Mouse (Mus musculus): ENCODE measurements around the gene Trpv3. TPM values are rescaled to one million over a fixed set of nuclear protein-coding genes. Genes with fewer than 3 reads are reported as not detected.

Trpv3 gene
- not detected in 2 replicates for polyA plus RNA-seq (2012; ENCODE audit: insufficient read depth, insufficient read length, low replicate concordance, missing spikeins)

GRCm38 (mm10) chr11:73267267-73267666 is at the start of gene Trpv3:
TSS of gene Trpv3 (plus strand) at chr11:73267388.
- no peak for TF ChIP-seq POLR2A (IDR thresholded peaks at IDR 0.05; ENCODE audit: insufficient read depth, low read depth, low read length)
- no peak for TF ChIP-seq CTCF (IDR thresholded peaks at IDR 0.05; ENCODE audit: insufficient read depth, low read depth, low read length)
- Histone ChIP-seq H3K27ac (ENCODE audit: insufficient read depth, low read depth, low read length) (no peak within 1 kb of the TSS), H3K4me3 (ENCODE audit: insufficient read depth, low read depth, low read length) (no peak within 1 kb of the TSS), H3K4me1 (ENCODE audit: control insufficient read depth, insufficient read depth, low read length) (peaks cover 4% of the 10 kb centered on the region)
- WGBS, result 76% methylated on average over 7 of the region's 7 CpGs

- Histone ChIP-seq H3K4me3 (ENCODE audit: insufficient read depth, low read depth, low read length) (no peak overlapping the region), H3K4me1 (ENCODE audit: control insufficient read depth, insufficient read depth, low read length) (no peaks in the 10 kb centered on the region), H3K27ac (ENCODE audit: insufficient read depth, low read depth, low read length) (no peak overlapping the region)
- TF ChIP-seq POLR2A (IDR thresholded peaks at IDR 0.05; ENCODE audit: insufficient read depth, low read depth, low read length), result no peak
- TF ChIP-seq CTCF (IDR thresholded peaks at IDR 0.05; ENCODE audit: insufficient read depth, low read depth, low read length), result no peak
- WGBS, result 70% methylated on average over 2 of the region's 2 CpGs
Observed at GRCm38 (mm10) chr11:73219671-73220070, 47.5 kb upstream of the Trpv3 start.

GRCm38 (mm10) chr11:73220651-73221050 is 46.5 kb upstream of the Trpv3 start:
- WGBS, result 72% methylated on average over 1 of the region's 1 CpGs
- no peak overlapping the region for H3K4me3 ChIP-seq (ENCODE audit: insufficient read depth, low read depth, low read length)
- H3K4me1 ChIP-seq (ENCODE audit: control insufficient read depth, insufficient read depth, low read length), result no peaks in the 10 kb centered on the region
- TF ChIP-seq POLR2A (IDR thresholded peaks at IDR 0.05; ENCODE audit: insufficient read depth, low read depth, low read length), result no peak
- TF ChIP-seq CTCF (IDR thresholded peaks at IDR 0.05; ENCODE audit: insufficient read depth, low read depth, low read length), result no peak
- no peak overlapping the region for H3K27ac ChIP-seq (ENCODE audit: insufficient read depth, low read depth, low read length)

- TF ChIP-seq POLR2A (IDR thresholded peaks at IDR 0.05; ENCODE audit: insufficient read depth, low read depth, low read length), result no peak
- TF ChIP-seq CTCF (IDR thresholded peaks at IDR 0.05; ENCODE audit: insufficient read depth, low read depth, low read length), result no peak
- WGBS, result 45% methylated on average over 5 of the region's 5 CpGs
Observed at GRCm38 (mm10) chr11:73222846-73223245, 44.3 kb upstream of the Trpv3 start.

GRCm38 (mm10) chr11:73223966-73224365 is 43.2 kb upstream of the Trpv3 start:
- WGBS, result 80% methylated on average over 2 of the region's 2 CpGs

More at GRCm38 (mm10) chr11:73222846-73223245, 44.3 kb upstream of the Trpv3 start:
- H3K4me3 ChIP-seq (ENCODE audit: insufficient read depth, low read depth, low read length), result no peak overlapping the region
- no peak overlapping the region for H3K27ac ChIP-seq (ENCODE audit: insufficient read depth, low read depth, low read length)
- H3K4me1 ChIP-seq (ENCODE audit: control insufficient read depth, insufficient read depth, low read length), result no peaks in the 10 kb centered on the region

GRCm38 (mm10) chr11:73225856-73226255 is 41.3 kb upstream of the Trpv3 start:
- no peak overlapping the region for H3K4me3 ChIP-seq (ENCODE audit: insufficient read depth, low read depth, low read length)
- WGBS, result 90% methylated on average over 6 of the region's 6 CpGs
- H3K4me1 ChIP-seq (ENCODE audit: control insufficient read depth, insufficient read depth, low read length), result no peaks in the 10 kb centered on the region
- TF ChIP-seq POLR2A (IDR thresholded peaks at IDR 0.05; ENCODE audit: insufficient read depth, low read depth, low read length), result no peak
- no peak for TF ChIP-seq CTCF (IDR thresholded peaks at IDR 0.05; ENCODE audit: insufficient read depth, low read depth, low read length)
- H3K27ac ChIP-seq (ENCODE audit: insufficient read depth, low read depth, low read length), result no peak overlapping the region

More at GRCm38 (mm10) chr11:73223966-73224365, 43.2 kb upstream of the Trpv3 start:
- Histone ChIP-seq H3K27ac (ENCODE audit: insufficient read depth, low read depth, low read length) (no peak overlapping the region), H3K4me3 (ENCODE audit: insufficient read depth, low read depth, low read length) (no peak overlapping the region), H3K4me1 (ENCODE audit: control insufficient read depth, insufficient read depth, low read length) (no peaks in the 10 kb centered on the region)
- TF ChIP-seq CTCF (IDR thresholded peaks at IDR 0.05; ENCODE audit: insufficient read depth, low read depth, low read length) (no peak), POLR2A (IDR thresholded peaks at IDR 0.05; ENCODE audit: insufficient read depth, low read depth, low read length) (no peak)

- Histone ChIP-seq H3K27ac (ENCODE audit: insufficient read depth, low read depth, low read length) (no peak overlapping the region), H3K4me1 (ENCODE audit: control insufficient read depth, insufficient read depth, low read length) (no peaks in the 10 kb centered on the region), H3K4me3 (ENCODE audit: insufficient read depth, low read depth, low read length) (no peak overlapping the region)
- TF ChIP-seq CTCF (IDR thresholded peaks at IDR 0.05; ENCODE audit: insufficient read depth, low read depth, low read length) (no peak), POLR2A (IDR thresholded peaks at IDR 0.05; ENCODE audit: insufficient read depth, low read depth, low read length) (no peak)
- WGBS, result 84% methylated on average over 5 of the region's 5 CpGs
Observed at GRCm38 (mm10) chr11:73228881-73229280, 38.3 kb upstream of the Trpv3 start.

GRCm38 (mm10) chr11:73230081-73230480 is 37.1 kb upstream of the Trpv3 start:
- Histone ChIP-seq H3K4me1 (ENCODE audit: control insufficient read depth, insufficient read depth, low read length) (no peaks in the 10 kb centered on the region), H3K4me3 (ENCODE audit: insufficient read depth, low read depth, low read length) (no peak overlapping the region), H3K27ac (ENCODE audit: insufficient read depth, low read depth, low read length) (no peak overlapping the region)
- 92% methylated on average over 5 of the region's 5 CpGs for WGBS
- no peak for TF ChIP-seq POLR2A (IDR thresholded peaks at IDR 0.05; ENCODE audit: insufficient read depth, low read depth, low read length)
- TF ChIP-seq CTCF (IDR thresholded peaks at IDR 0.05; ENCODE audit: insufficient read depth, low read depth, low read length), result no peak

- TF ChIP-seq CTCF (IDR thresholded peaks at IDR 0.05; ENCODE audit: insufficient read depth, low read depth, low read length) (no peak), POLR2A (IDR thresholded peaks at IDR 0.05; ENCODE audit: insufficient read depth, low read depth, low read length) (no peak)
- WGBS, result 55% methylated on average over 2 of the region's 2 CpGs
- Histone ChIP-seq H3K4me3 (ENCODE audit: insufficient read depth, low read depth, low read length) (no peak overlapping the region), H3K4me1 (ENCODE audit: control insufficient read depth, insufficient read depth, low read length) (no peaks in the 10 kb centered on the region), H3K27ac (ENCODE audit: insufficient read depth, low read depth, low read length) (no peak overlapping the region)
Observed at GRCm38 (mm10) chr11:73232513-73232912, 34.7 kb upstream of the Trpv3 start.

- TF ChIP-seq CTCF (IDR thresholded peaks at IDR 0.05; ENCODE audit: insufficient read depth, low read depth, low read length), result no peak
- TF ChIP-seq POLR2A (IDR thresholded peaks at IDR 0.05; ENCODE audit: insufficient read depth, low read depth, low read length), result no peak
- 88% methylated on average over 5 of the region's 5 CpGs for WGBS
- H3K4me1 ChIP-seq (ENCODE audit: control insufficient read depth, insufficient read depth, low read length), result no peaks in the 10 kb centered on the region
- no peak within 1 kb of the TSS for H3K4me3 ChIP-seq (ENCODE audit: insufficient read depth, low read depth, low read length)
- H3K27ac ChIP-seq (ENCODE audit: insufficient read depth, low read depth, low read length), result no peak within 1 kb of the TSS
Observed at GRCm38 (mm10) chr11:73233992-73234391, 33.2 kb upstream of the Trpv3 start, which contains the start of gene Trpv1. TSS of gene Trpv1 (plus strand) at chr11:73234292.

Data from olfactory bulb, adult 2 months (tissue).